In genomic region chr13:21221656-21222462, GRCm38 (mm10) we compare ENCODE assay signal across 8 mouse cellular contexts. TPM values are rescaled to one million over a fixed set of nuclear protein-coding genes. Genes with fewer than 3 reads are reported as not detected.
DNase-seq lines count a peak whose midpoint lies in the region; ATAC-seq and TF ChIP-seq lines count a peak whose summit lies in the region.

No protein-coding gene starts in this region.

- H3K36me3 ChIP-seq in testis, adult 2 months (ENCODE audit: control insufficient read depth, insufficient read depth, low read length), result no peaks in the 10 kb centered on the region
- H3K36me3 ChIP-seq in midbrain, postnatal 0 days (ENCODE audit: insufficient read depth, low read length), result no peaks in the 10 kb centered on the region

- peaks cover 8% of the 10 kb centered on the region for H3K4me1 ChIP-seq in testis, adult 2 months (ENCODE audit: control insufficient read depth, insufficient read depth, low read length)
- no peaks in the 10 kb centered on the region for H3K4me1 ChIP-seq in midbrain, postnatal 0 days (ENCODE audit: insufficient read depth, low read length)

- TF ChIP-seq POLR2A in testis, adult 2 months (IDR thresholded peaks at IDR 0.05; ENCODE audit: control insufficient read depth, low read depth, low read length), result no peak

- H3K9ac ChIP-seq in midbrain, postnatal 0 days (replicated peaks; ENCODE audit: low read length, poor library complexity, severe bottlenecking), result peak overlapping the region; percentile 73

- no peak for TF ChIP-seq CTCF in testis, adult 2 months (IDR thresholded peaks at IDR 0.05; ENCODE audit: control insufficient read depth, insufficient read depth, insufficient replicate concordance, low read depth, low read length)
- TF ChIP-seq CTCF in midbrain, postnatal 0 days (IDR thresholded peaks at IDR 0.05), result no peak

- ATAC-seq in inflammation-experienced regulatory T-cells, adult 6 months, result peak; percentile 32
- ATAC-seq in midbrain, postnatal 0 days (ENCODE audit: low FRiP score), result peak; percentile 90

- peak overlapping the region; percentile 65 for H3K4me2 ChIP-seq in midbrain, postnatal 0 days (ENCODE audit: low read depth, low read length, poor library complexity, severe bottlenecking)

- peak; percentile 48 to 53 for DNase-seq in cerebellum, postnatal 10 days
- DNase-seq in cerebellum, postnatal 25 days, result no peak
- DNase-seq in testis, postnatal 10 days (ENCODE audit: low spot score), result no peak
- DNase-seq in midbrain, postnatal 0 days (ENCODE audit: low spot score), result no peak
- DNase-seq in left cerebral cortex, adult 9 months (ENCODE audit: low spot score in 2 of 2), result no peak
- DNase-seq in right cerebral cortex, postnatal 4 days, result no peak

- H3K27me3 ChIP-seq in testis, adult 2 months (ENCODE audit: control insufficient read depth, insufficient read depth, low read length), result 0 out of 2 replicates have a peak, but pooled peaks cover 2% of the 10 kb centered on the region
- no peaks in the 10 kb centered on the region for H3K27me3 ChIP-seq in midbrain, postnatal 0 days (ENCODE audit: insufficient read depth, low read length)

- H3K9me3 ChIP-seq in midbrain, postnatal 0 days (ENCODE audit: low read length), result no peaks in the 10 kb centered on the region

- H3K4me3 ChIP-seq in testis, adult 2 months (ENCODE audit: control insufficient read depth, low read depth, low read length), result peak overlapping the region; percentile 39
- H3K4me3 ChIP-seq in midbrain, postnatal 0 days (ENCODE audit: low read depth, low read length), result peak overlapping the region; percentile 57

- no peak overlapping the region for H3K27ac ChIP-seq in testis, adult 2 months (ENCODE audit: control insufficient read depth, insufficient read depth, low read depth, low read length)
- peak overlapping the region; percentile 82 for H3K27ac ChIP-seq in midbrain, postnatal 0 days (ENCODE audit: low read depth, low read length)

- 2% methylated on average over 20 of the region's 20 CpGs for WGBS in midbrain, postnatal 0 days

RNA-seq across cellular contexts. Expression of gene Trim27, which starts 42.6 kb away (rescaled TPM):
- 142 and 149 TPM in 2 replicates for polyA plus RNA-seq in testis, adult 2 months (2012; rRNA removed)
- 10 to 100 TPM; 16.0 to 17.3 (median 16.3) TPM for polyA plus RNA-seq in inflammation-experienced regulatory T-cells, adult 6 months (2017; shearing (Covaris generic))
- total RNA-seq in midbrain, postnatal 0 days (2014; rRNA removed), result 74.5 and 76.2 TPM in 2 replicates
- 64.2 and 65.0 TPM in 2 replicates for polyA plus RNA-seq in midbrain, postnatal 0 days (2015; fragmentation: Nextera tagmentation; extraction: Ambion mirVana)

Comparison
In these comparisons a context has a peak if more than half of its experiments do, and no peak if none do; other contexts are left out.
1. DNase-seq: peak in cerebellum, postnatal 10 days (2 of 2); none in cerebellum, postnatal 25 days (0 of 2), testis, postnatal 10 days (single experiment), midbrain, postnatal 0 days (single experiment), left cerebral cortex, adult 9 months (0 of 2) and right cerebral cortex, postnatal 4 days (single experiment).